Mouse (Mus musculus) right cerebral cortex, postnatal 14 days (tissue): Measurements from ENCODE around the gene Tk2.
"Not testable (repeated sequence)": the region's sequence is repeated elsewhere in the genome, so short reads cannot be mapped to it uniquely, and the experiment has no call there.

Experiments
- DNase-seq: peaks from one replicate; pipeline ENCODE4 v3.0.0; 2022

The Tk2 gene

GRCm38 (mm10) chr8:104248276-104248675 lies at the start of gene Tk2:
Gene Tk2, minus strand, starts transcription at chr8:104248558.
- DNase-seq, result peak; percentile 80

GRCm38 (mm10) chr8:104294396-104294795 lies 46.0 kb upstream of the Tk2 start:
- DNase-seq, result no peak

GRCm38 (mm10) chr8:104293081-104293480 lies 44.7 kb upstream of the Tk2 start, which contains the start of gene Cmtm2a:
Gene Cmtm2a, minus strand, starts transcription at chr8:104293181.
- not testable (repeated sequence) for DNase-seq

- no peak for DNase-seq
These were observed 20.6 kb upstream of the Tk2 start for GRCm38 (mm10) chr8:104268937-104269440.

- no peak for DNase-seq
These were observed 20.0 kb upstream of the Tk2 start for GRCm38 (mm10) chr8:104268368-104268767.

GRCm38 (mm10) chr8:104264271-104264935 lies 16.0 kb upstream of the Tk2 start:
- DNase-seq, result not testable (repeated sequence)

- DNase-seq, result not testable (repeated sequence)
These were observed 13.4 kb upstream of the Tk2 start for GRCm38 (mm10) chr8:104261802-104262201.

- DNase-seq, result peak; percentile 22
These were observed 4.7 kb upstream of the Tk2 start for GRCm38 (mm10) chr8:104253016-104253415.

- DNase-seq, result no peak
These were observed 3.1 kb upstream of the Tk2 start for GRCm38 (mm10) chr8:104251461-104251860.

- peak; percentile 66 for DNase-seq
These were observed 2.3 kb upstream of the Tk2 start, which contains the start of gene Cklf for GRCm38 (mm10) chr8:104250439-104251367. Gene Cklf, plus strand, starts transcription at chr8:104250861.

- DNase-seq, result no peak
These were observed 1.2 kb upstream of the Tk2 start for GRCm38 (mm10) chr8:104249442-104249996.

GRCm38 (mm10) chr8:104247908-104248275 lies 466 bp downstream of the Tk2 start:
- DNase-seq, result no peak

GRCm38 (mm10) chr8:104247054-104247907 lies 1.1 kb downstream of the Tk2 start:
- DNase-seq, result no peak

GRCm38 (mm10) chr8:104246621-104247020 lies 1.7 kb downstream of the Tk2 start:
- no peak for DNase-seq

GRCm38 (mm10) chr8:104242038-104242644 lies 6.2 kb downstream of the Tk2 start:
- no peak for DNase-seq

GRCm38 (mm10) chr8:104239418-104239861 lies 8.9 kb downstream of the Tk2 start:
- no peak for DNase-seq

GRCm38 (mm10) chr8:104234573-104234972 lies 13.8 kb downstream of the Tk2 start:
- peak; percentile 37 for DNase-seq

- DNase-seq, result no peak
These were observed 15.4 kb downstream of the Tk2 start for GRCm38 (mm10) chr8:104232919-104233318.

GRCm38 (mm10) chr8:104232039-104232438 lies 16.3 kb downstream of the Tk2 start:
- no peak for DNase-seq

GRCm38 (mm10) chr8:104230377-104230776 lies 18.0 kb downstream of the Tk2 start:
- no peak for DNase-seq

- peak; percentile 0 for DNase-seq
These were observed 21.3 kb downstream of the Tk2 start for GRCm38 (mm10) chr8:104227048-104227447.

- DNase-seq, result peak; percentile 80
These were observed 28.6 kb downstream of the Tk2 start for GRCm38 (mm10) chr8:104219806-104220205.
